Mouse (Mus musculus) heart, postnatal 0 days (tissue): ENCODE data around the gene Slc6a9. TPM values are rescaled to one million over a fixed set of nuclear protein-coding genes. Genes with fewer than 3 reads are reported as not detected.
A peak's percentile ranks its signal among the peaks of the same experiment; 100 is the strongest.

ENCODE experiments used
- ATAC-seq: fragments of 200-750 bp; cut with Nextera tagmentation; 2 replicates; pipeline ENCODE4 v1.8.0; 2017; ENCODE audit warnings: low read depth, moderate number of reproducible peaks, moderate library complexity; ENCODE audit not compliant: insufficient read depth
- DNase-seq: peaks from one replicate; pipeline ENCODE4 v3.0.0-alpha.2; 2016; ENCODE audit warnings: low spot score
- H3K27ac ChIP-seq: fragments of 300-500 bp; sonication (generic); 2 replicates; pipeline ENCODE4 v1.5.1; 2014; ENCODE audit warnings: low read depth, mild to moderate bottlenecking
- H3K27me3 ChIP-seq: fragments of 300-500 bp; sonication (generic); 2 replicates; pipeline ENCODE4 v1.6.1; 2014; ENCODE audit warnings: low read length, mixed read lengths; ENCODE audit not compliant: control insufficient read depth, insufficient read depth
- H3K36me3 ChIP-seq: fragments of 300-500 bp; sonication (generic); replicated peaks from 2 replicates; pipeline ENCODE4 v1.6.1; 2014; ENCODE audit warnings: low read length, mixed read lengths; ENCODE audit not compliant: control insufficient read depth, insufficient read depth
- H3K4me1 ChIP-seq: fragments of 300-500 bp; sonication (generic); 2 replicates; pipeline ENCODE4 v1.6.1; 2014; ENCODE audit warnings: antibody characterized with exemption; ENCODE audit not compliant: control insufficient read depth, insufficient read depth
- H3K4me2 ChIP-seq: fragments of 300-500 bp; sonication (generic); 2 replicates; pipeline ENCODE4 v1.6.1; 2014; ENCODE audit warnings: low read depth, mild to moderate bottlenecking, low read length, moderate library complexity
- H3K4me3 ChIP-seq: fragments of 300-500 bp; sonication (generic); 2 replicates; pipeline ENCODE4 v1.5.1; 2014; ENCODE audit warnings: low read depth, low read length
- H3K9ac ChIP-seq: fragments of 300-500 bp; sonication (generic); replicated peaks from 2 replicates; pipeline ENCODE4 v1.6.1; 2014; ENCODE audit warnings: low read depth, low read length, mixed read lengths
- H3K9me3 ChIP-seq: fragments of 300-500 bp; sonication (generic); replicated peaks from 2 replicates; pipeline ENCODE4 v1.6.1; 2016; ENCODE audit warnings: low read length; ENCODE audit not compliant: control insufficient read depth
- CTCF ChIP-seq: IDR thresholded peaks from 2 replicates; pipeline ENCODE4 v1.5.1; 2016; ENCODE audit warnings: antibody characterized with exemption, control low read depth, low read depth
- EP300 ChIP-seq: IDR thresholded peaks from 2 replicates; pipeline ENCODE4 v1.6.1; 2016; ENCODE audit warnings: antibody characterized with exemption, low read depth
- WGBS: fragments of 180-500 bp; shearing (Covaris S2); extraction: QIAGEN DNeasy Blood & Tissue Kit; methylation state at CpG from one replicate; pipeline ENCODE4 v1.1.7; 2014; 5-methylcytosine and 5-hydroxymethylcytosine counted together
- polyA plus RNA-seq: library from polyadenylated mRNA; unstranded; fragments of >200 nt; fragmentation: Nextera tagmentation; extraction: Ambion mirVana; gene quantifications from 2 replicates; pipeline ENCODE4 v1.2.1, GENCODE M21; 2015
- total RNA-seq: library from RNA; depleted of rRNA; stranded (reverse); fragments of >200 nt; gene quantifications from 2 replicates; pipeline ENCODE4 v1.2.3, GENCODE M21; 2014; ENCODE audit warnings: low replicate concordance

The Slc6a9 gene
- total and polyA plus RNA-seq, 2 experiments from 2014 or later, result 1.7 to 2.1 TPM

DNA sequence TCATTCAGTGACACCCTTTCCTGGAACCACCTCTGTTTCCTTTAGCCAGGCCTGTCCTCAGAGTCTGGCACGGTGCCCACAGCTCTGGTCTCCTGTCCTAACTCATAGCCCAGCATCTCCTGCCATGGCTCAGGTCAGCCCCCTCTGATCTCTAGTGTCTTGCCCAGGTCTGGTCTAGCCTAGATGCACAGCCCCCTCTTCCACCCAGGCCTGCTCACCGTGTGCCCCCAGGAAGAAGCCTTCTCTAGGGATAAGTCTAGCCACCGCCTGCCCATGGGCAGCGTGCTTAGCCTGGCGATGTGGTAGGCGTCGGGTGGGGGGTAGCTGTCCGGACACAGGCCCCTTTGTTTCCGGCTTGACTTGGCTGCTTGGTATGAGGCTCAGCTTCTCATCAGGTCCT lies 20.8 kb downstream of the Slc6a9 start:
- TF ChIP-seq CTCF, result no peak
- TF ChIP-seq EP300, result no peak
- Histone ChIP-seq H3K36me3 (no peaks in the 10 kb centered on the region), H3K4me1 (no peaks in the 10 kb centered on the region), H3K9ac (no peak overlapping the region), H3K4me2 (no peak overlapping the region), H3K9me3 (no peaks in the 10 kb centered on the region), H3K27ac (no peak overlapping the region), H3K27me3 (no peaks in the 10 kb centered on the region), H3K4me3 (no peak overlapping the region)
- ATAC-seq (no peak), DNase-seq (no peak)
- 79% methylated on average over 9 of the region's 9 CpGs for WGBS

GRCm38 (mm10) chr4:117858794-117859193 lies 24.5 kb downstream of the Slc6a9 start:
- no peaks in the 10 kb centered on the region for H3K9me3 ChIP-seq
- DNase-seq (no peak), ATAC-seq (no peak; the same call in 1 of the 2 replicates)
- H3K36me3 ChIP-seq, result no peaks in the 10 kb centered on the region
- no peak overlapping the region for H3K4me3 ChIP-seq
- 55% methylated on average over 3 of the region's 3 CpGs for WGBS
- no peak overlapping the region for H3K4me2 ChIP-seq
- no peak overlapping the region for H3K27ac ChIP-seq
- no peaks in the 10 kb centered on the region for H3K4me1 ChIP-seq
- TF ChIP-seq CTCF (peak; percentile 65), EP300 (no peak)
- H3K9ac ChIP-seq, result no peak overlapping the region
- no peaks in the 10 kb centered on the region for H3K27me3 ChIP-seq

DNA sequence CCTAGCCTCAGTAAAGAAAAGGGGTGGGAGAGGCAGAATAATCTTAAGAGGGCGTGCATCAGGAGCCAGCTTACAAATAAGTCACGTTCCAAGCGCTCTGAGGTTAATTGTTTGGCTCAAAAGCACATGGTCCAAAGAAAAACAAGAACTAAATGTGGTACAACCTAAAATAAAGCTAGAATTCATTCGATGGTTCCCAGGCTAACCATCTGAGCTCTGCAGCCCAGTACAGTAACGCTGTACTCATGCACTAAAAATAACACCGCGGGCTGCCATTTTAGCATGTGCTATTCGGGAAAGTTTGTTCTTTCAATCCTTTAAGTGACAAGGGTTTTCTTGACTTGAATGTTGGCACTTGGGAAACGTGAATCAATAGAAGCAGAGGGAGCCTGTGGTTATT lies 26.3 kb downstream of the Slc6a9 start:
- ATAC-seq (no peak), DNase-seq (no peak)
- no peak overlapping the region for H3K27ac ChIP-seq
- no peaks in the 10 kb centered on the region for H3K9me3 ChIP-seq
- no peaks in the 10 kb centered on the region for H3K36me3 ChIP-seq
- no peak overlapping the region for H3K4me3 ChIP-seq
- H3K4me1 ChIP-seq, result no peaks in the 10 kb centered on the region
- no peak overlapping the region for H3K9ac ChIP-seq
- H3K27me3 ChIP-seq, result no peaks in the 10 kb centered on the region
- no peak for TF ChIP-seq EP300
- no peak for TF ChIP-seq CTCF
- no peak overlapping the region for H3K4me2 ChIP-seq
- WGBS, result 68% methylated on average over 9 of the region's 9 CpGs

GRCm38 (mm10) chr4:117862823-117863222 lies 28.5 kb downstream of the Slc6a9 start:
- no peak overlapping the region for H3K9ac ChIP-seq
- no peak for DNase-seq
- no peaks in the 10 kb centered on the region for H3K36me3 ChIP-seq
- 49% methylated on average over 4 of the region's 4 CpGs for WGBS
- H3K4me3 ChIP-seq, result no peak overlapping the region
- no peaks in the 10 kb centered on the region for H3K27me3 ChIP-seq
- no peak overlapping the region for H3K4me2 ChIP-seq
- no peaks in the 10 kb centered on the region for H3K9me3 ChIP-seq
- TF ChIP-seq CTCF (no peak), EP300 (no peak)
- no peaks in the 10 kb centered on the region for H3K4me1 ChIP-seq
- no peak overlapping the region for H3K27ac ChIP-seq
- ATAC-seq, result no peak

DNA sequence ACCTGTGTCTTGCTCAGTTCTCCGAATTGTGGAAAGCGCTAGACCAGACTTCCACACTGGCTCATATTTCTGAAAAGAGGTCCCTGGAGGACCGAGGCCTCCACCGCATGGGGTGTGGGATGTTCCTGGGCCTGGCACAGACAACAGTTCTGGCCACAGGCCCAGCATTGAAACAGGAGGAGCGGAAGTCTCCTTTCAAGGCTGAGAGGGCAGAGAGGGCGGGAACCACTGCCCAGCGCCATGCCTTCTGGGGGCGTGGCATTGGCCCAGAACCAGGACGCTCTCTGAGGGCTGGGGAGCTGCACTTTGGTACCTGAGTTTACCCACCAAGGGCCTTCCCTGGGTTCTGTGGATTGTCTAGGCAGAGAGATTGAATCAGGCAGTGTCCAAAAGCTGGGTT lies 31.8 kb downstream of the Slc6a9 start:
- ATAC-seq, result peak; percentile 84
- DNase-seq, result peak; percentile 76
- Histone ChIP-seq H3K27ac (no peak overlapping the region), H3K36me3 (no peaks in the 10 kb centered on the region), H3K4me2 (no peak overlapping the region), H3K27me3 (peaks cover 8% of the 10 kb centered on the region; the same call in 1 of the 2 replicates), H3K9ac (no peak overlapping the region), H3K4me1 (no peaks in the 10 kb centered on the region), H3K4me3 (no peak overlapping the region), H3K9me3 (no peaks in the 10 kb centered on the region)
- WGBS, result 25% methylated on average over 9 of the region's 9 CpGs
- TF ChIP-seq EP300 (no peak), CTCF (no peak)

DNA sequence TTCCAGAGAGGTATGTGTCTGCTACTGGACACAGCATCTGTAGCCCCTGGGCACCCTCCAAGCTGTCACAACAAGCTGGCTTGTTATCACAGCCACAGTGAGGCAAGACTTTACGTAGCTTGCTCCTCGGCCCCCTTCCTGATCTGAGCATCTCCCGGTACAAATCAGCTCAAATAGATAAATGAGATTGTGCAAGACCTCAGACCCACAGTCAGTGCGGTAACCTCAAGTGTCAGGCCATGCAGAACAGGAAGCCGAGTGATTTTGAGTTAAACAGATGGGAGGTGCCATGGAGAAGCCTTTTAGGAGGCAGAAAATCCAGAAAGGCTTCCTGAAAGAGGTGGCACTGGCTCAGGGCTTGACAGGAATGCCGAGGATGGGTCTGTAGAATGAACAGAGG lies 32.7 kb downstream of the Slc6a9 start:
- no peak overlapping the region for H3K27ac ChIP-seq
- H3K9ac ChIP-seq, result no peak overlapping the region
- no peaks in the 10 kb centered on the region for H3K36me3 ChIP-seq
- no peak for TF ChIP-seq EP300
- TF ChIP-seq CTCF, result no peak
- no peak overlapping the region for H3K4me2 ChIP-seq
- no peak for DNase-seq
- H3K9me3 ChIP-seq, result no peaks in the 10 kb centered on the region
- no peak overlapping the region for H3K4me3 ChIP-seq
- 72% methylated on average over 6 of the region's 6 CpGs for WGBS
- peaks cover 8% of the 10 kb centered on the region; the same call in 1 of the 2 replicates for H3K27me3 ChIP-seq
- no peaks in the 10 kb centered on the region for H3K4me1 ChIP-seq
- no peak for ATAC-seq
